Mouse (Mus musculus) macrophage (primary cell): Measurements from ENCODE around the gene 1600014C10Rik. TPM values are rescaled to one million over a fixed set of nuclear protein-coding genes. Genes with fewer than 3 reads are reported as not detected.

ENCODE experiments used
- H3K27ac ChIP-seq: fragments of 350-480 bp; formaldehyde crosslinking; 2 replicates; pipeline ENCODE4 v1.9.0; 2021
- H3K36me3 ChIP-seq: fragments of 350-480 bp; formaldehyde crosslinking; 2 replicates; pipeline ENCODE4 v1.9.0; 2021; ENCODE audit errors: inconsistent target
- H3K4me3 ChIP-seq: fragments of 350-480 bp; formaldehyde crosslinking; 2 replicates; pipeline ENCODE4 v1.9.0; 2021; ENCODE audit errors: inconsistent target
- H3K79me2 ChIP-seq: fragments of 350-480 bp; formaldehyde crosslinking; 2 replicates; pipeline ENCODE4 v1.9.0; 2021; ENCODE audit errors: inconsistent target
- WGBS: methylation state at CpG from one replicate; pipeline ENCODE4 v1.1.7; 2026; ENCODE audit warnings: inconsistent platforms; ENCODE audit not compliant: missing documents; 5-methylcytosine and 5-hydroxymethylcytosine counted together
- polyA plus RNA-seq: library from polyadenylated mRNA; stranded (reverse); fragments of 250-400 nt; gene quantifications from 3 replicates; pipeline ENCODE4 v1.2.4, GENCODE M21; 2018; ENCODE audit warnings: inconsistent platforms

Gene 1600014C10Rik
- polyA plus RNA-seq, 1 experiment from 2014 or later, result 17.5 TPM

DNA sequence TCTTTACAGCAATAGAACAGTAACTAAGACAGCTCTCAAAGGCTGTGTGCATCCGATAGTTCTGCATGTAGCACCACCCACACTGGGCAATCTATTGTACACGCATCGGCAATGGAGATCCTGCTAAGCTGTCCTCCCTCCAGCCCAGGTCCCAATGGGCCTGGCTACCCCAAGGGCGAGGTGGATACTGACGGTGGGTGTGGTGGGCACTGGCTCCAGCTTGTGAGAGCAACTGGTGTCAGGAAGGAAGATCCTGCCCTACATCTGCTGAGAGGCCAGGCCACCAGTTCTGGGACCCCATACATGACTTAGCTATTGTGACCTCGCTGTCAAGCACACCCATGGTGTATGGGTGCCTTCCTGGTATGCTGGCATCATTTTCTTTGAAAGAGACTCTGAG, 32.7 kb downstream of the 1600014C10Rik start:
- no peak overlapping the region for H3K27ac ChIP-seq
- 95% methylated on average over 6 of the region's 6 CpGs for WGBS
- no peak overlapping the region for H3K4me3 ChIP-seq
- H3K79me2 ChIP-seq, result no peaks in the 10 kb centered on the region
- H3K36me3 ChIP-seq, result no peaks in the 10 kb centered on the region

DNA sequence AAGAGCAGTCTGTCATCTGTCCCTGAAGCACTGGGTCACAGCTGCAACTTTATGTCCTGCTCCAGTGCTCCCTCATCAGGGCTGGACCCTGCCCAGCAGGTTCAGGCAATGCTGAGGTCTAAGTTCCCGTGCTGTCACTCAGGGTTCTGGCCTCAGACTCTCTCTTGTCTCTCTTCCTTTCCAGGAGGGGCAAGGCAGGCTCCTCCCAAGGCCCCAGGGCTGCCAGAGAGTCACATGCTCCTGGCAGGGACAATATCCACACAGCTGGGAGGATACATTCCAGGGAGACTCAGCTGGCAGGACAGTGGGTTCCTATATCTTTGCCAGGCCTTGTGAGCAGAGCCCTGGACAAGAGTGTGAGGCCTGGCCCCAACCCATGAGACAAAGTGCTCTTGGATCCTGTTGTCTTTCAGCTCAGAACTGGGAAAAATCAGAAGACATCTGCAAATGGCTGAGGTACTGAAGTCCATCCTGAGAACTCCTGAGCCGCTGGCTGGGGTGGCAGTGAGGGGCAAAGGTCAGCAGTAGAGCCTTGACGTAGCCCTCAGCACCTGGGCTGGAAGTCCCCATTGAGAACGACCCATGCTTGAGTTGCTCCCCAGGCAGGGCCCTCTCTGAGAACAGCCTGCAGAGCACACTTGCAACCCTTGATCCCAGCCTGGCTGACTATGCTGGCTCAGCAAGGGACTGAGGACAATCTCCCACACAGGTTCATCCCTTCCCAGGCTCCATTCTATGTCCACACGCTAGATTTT, 34.6 kb downstream of the 1600014C10Rik start:
- Histone ChIP-seq H3K4me3 (no peak overlapping the region), H3K36me3 (no peaks in the 10 kb centered on the region), H3K27ac (no peak overlapping the region), H3K79me2 (no peaks in the 10 kb centered on the region)
- WGBS, result 83% methylated on average over 5 of the region's 5 CpGs

DNA sequence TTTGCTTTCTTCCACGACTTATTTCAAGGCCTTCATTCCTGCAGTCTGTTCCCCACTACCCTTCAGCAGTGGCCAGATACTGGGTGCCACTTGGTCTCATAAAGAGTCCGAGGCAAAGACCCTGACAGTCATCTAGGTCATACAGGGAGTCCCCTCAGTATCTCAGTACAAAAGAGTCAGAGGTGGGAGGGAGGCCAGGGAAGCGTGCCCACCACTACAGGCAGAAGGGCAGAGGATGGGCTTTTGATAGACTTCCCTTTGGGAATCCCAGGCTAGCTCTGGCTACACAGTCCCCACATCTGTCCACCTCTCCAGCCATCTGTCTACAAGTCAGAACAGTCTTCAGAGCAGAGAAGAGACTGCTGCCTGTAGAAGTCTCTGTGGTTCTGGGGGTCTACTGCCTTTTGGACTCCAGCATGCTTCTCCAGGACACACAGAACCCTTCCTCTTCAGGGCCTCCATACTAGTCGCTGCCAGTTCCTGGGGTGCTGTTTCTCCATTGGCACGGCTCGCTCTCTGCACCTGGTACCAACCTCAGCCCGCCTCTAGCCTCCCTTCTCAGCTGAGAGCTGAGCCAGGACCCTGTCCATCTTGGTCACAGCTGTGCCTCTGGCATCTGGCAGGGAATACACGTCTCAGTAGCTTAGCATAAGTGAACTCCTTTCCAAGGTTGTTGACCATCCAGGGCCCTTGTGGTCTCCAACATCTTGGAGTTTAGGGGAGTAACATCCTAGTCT, 35.8 kb downstream of the 1600014C10Rik start:
- H3K4me3 ChIP-seq, result no peak overlapping the region
- H3K36me3 ChIP-seq, result no peaks in the 10 kb centered on the region
- no peaks in the 10 kb centered on the region for H3K79me2 ChIP-seq
- no peak overlapping the region for H3K27ac ChIP-seq
- WGBS, result 90% methylated on average over 8 of the region's 8 CpGs

DNA sequence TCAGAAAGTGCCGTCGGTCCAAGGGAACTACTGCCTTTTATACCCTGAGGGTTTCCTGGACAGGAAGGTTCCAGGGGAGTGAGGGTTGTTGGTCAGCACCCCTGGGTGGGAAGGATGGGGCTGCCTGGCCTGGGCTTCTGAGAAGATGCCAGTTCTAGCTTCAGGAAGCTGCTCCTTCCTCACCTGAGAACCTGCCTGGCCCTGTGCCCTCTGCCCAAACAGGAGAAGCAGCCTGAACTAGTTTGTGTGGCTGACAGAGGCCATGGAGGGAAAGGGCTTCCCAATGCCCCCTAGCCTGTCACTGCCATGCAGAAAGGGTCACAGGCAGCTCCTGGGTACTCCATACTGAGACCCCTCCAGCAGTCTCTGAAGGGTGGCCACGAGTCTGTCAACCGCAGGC, 36.5 kb downstream of the 1600014C10Rik start:
- WGBS, result 90% methylated on average over 4 of the region's 4 CpGs
- H3K36me3 ChIP-seq, result no peaks in the 10 kb centered on the region
- no peaks in the 10 kb centered on the region for H3K79me2 ChIP-seq
- H3K27ac ChIP-seq, result no peak overlapping the region
- no peak overlapping the region for H3K4me3 ChIP-seq

DNA sequence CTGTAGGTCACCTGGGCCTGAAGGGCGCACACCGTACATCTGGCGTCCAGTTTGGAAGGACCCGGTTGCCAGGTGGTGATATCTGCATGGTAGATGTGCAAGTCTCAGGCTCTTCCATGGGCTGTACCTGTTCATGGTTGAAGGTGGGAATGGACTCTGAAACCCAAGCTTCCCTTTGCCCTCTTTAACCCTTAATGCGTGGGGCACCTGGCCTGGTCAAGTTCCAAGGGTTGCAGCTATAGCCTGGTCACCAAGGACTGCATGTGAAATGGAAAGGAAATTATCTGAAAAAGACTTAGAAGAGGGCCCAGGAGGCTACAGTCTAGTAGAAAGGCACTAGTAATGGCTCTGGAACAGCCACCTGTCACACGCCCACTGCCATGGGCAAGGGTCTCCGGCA, 37.8 kb downstream of the 1600014C10Rik start:
- Histone ChIP-seq H3K4me3 (no peak overlapping the region), H3K79me2 (no peaks in the 10 kb centered on the region), H3K27ac (no peak overlapping the region), H3K36me3 (no peaks in the 10 kb centered on the region)
- 95% methylated on average over 7 of the region's 7 CpGs for WGBS

DNA sequence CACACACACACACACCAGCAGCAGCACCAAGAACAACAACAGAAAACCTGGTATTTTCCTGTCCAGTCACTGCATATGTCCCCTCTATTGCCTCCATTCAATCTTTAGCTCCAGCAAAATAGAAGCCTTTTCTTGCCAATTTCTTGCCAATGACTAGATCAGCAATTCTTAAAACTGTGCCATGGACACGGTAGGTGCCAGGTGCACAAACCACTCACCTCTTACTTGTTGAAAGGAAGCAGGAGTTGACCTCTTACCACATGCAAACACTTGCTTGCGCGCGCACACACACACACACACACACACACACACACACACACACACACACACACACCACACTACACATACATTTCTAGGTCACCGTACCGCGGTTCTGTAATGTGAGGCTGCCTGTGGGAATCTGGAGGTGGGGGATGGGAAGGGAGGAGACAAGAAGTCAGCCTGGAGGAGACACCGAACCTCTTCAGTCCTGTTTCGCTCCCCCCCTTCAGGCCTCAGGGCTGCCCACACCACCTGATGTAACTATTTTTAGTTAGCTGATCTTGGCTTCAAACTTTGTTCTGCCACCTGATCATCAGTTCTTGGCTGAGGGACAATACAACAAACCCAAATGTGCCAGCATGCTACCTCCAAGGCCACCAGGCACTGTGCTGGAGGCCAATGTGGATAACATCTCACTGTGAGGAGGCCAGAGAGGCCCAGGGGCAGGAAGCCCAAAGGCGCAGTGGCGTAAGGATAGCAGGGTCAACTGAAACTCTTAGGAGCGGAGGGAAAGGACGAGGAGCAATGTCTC, 41.8 kb downstream of the 1600014C10Rik start:
- Histone ChIP-seq H3K79me2 (no peaks in the 10 kb centered on the region; the same call in 1 of the 2 replicates), H3K27ac (no peak overlapping the region), H3K36me3 (no peaks in the 10 kb centered on the region), H3K4me3 (no peak overlapping the region)
- WGBS, result 90% methylated on average over 11 of the region's 13 CpGs

DNA sequence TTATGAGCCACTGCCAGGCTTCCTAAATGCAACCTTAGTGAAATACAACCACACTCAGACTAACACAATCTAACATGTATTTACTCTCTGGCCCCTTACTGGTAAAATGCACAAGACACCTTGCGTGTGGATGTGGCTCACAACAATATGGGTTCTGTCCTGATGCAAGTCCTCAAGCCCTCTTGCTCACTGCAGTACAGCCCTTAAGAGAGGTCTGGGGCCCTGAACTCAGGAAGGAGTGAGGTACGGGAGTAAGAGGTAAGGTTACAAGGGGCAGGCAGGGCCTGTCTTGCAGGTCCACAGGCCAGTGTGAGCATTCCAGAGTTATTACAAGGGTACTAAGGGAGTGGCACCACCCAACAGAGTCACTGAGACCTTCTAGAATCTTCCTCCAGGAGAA, 43.2 kb downstream of the 1600014C10Rik start:
- H3K27ac ChIP-seq, result no peak overlapping the region
- no peak overlapping the region for H3K4me3 ChIP-seq
- H3K36me3 ChIP-seq, result no peaks in the 10 kb centered on the region
- H3K79me2 ChIP-seq, result no peaks in the 10 kb centered on the region; the same call in 1 of the 2 replicates
- WGBS, result 96% methylated on average over 2 of the region's 2 CpGs

DNA sequence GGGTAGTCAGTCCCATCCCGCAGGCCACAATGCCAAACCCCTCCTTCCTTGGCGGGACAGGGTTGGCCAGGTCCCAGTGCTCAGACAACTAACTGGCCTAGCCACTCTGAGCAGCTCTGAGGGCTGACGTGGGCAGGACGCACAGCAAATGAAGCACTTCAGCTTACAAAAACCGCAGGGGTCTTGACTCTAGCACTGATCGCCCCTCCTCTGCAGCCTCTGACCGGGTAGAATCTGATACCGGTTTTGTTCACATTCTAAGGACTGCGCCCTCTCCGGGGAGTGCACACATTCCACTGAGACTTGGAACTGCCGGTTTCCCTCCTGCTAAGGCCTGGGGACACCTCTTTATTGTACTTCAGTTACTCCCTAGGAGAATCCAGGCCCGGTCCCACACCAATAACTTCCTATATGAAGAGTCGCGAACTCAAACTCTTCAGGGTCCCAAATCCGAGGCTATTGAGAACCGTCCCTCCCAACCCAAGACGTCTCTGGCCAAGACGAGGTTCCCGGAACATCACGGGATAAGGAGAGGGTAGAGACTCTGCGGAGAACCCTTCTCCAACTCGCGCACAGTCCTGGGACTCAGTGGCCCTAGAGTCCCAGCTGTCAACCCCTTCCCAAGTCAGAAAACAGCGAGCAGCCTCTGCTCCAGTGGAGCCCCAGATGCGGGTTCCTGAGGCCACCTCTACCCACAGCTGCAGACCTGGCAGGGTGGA, 44.3 kb downstream of the 1600014C10Rik start:
- Histone ChIP-seq H3K36me3 (no peaks in the 10 kb centered on the region), H3K27ac (no peak overlapping the region)
- 2% methylated on average over 25 of the region's 25 CpGs for WGBS

DNA sequence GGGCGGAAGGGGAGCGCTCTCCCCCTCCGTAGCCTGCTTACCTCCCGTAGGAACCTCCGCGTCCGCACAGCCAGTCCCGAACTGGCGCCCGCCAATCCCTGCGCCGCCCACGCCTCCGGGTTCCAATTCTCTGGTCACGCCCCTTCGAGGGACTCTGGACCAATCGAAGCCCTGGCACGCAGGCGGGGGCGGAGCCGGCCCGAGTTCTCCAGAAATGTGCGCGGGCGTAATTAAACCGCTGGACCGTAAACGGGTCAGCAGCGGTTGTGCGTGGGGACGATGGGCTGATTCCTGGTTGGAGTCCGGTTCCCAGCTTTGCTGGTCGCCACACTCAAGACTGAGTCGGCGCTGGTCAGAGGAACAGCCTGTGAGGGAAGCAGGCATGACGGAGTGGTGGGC, 44.9 kb downstream of the 1600014C10Rik start, which contains the start of gene Plekhf1:
Gene Plekhf1 (minus strand): TSS at position 117 of the 399 bp plus-strand sequence.
- 1% methylated on average over 36 of the region's 36 CpGs for WGBS
- H3K4me3 ChIP-seq, result peak within 1 kb of the TSS; percentile 78

More for the DNA sequence above, 44.3 kb downstream of the 1600014C10Rik start:
- no peaks in the 10 kb centered on the region; the same call in 1 of the 2 replicates for H3K79me2 ChIP-seq
- H3K4me3 ChIP-seq, result peak overlapping the region; percentile 78

DNA sequence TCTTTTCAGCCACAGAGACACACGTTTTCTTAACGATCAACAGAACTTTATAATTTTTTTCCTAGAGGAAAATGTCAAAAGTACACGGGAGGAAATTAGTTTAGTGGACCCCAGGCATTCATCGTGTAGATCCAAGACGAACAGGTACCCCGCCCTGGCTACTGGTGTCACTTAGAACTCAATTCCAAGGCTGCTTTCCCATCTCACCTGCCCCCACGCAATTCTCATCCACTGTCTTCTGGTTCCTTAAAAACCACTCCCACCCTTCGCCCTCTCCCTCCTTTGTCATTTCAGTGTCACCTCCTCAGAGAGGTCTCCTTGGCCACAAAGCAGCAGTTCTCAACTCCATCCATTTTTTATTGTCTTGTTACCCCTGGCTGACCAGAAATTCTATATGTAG, 45.3 kb downstream of the 1600014C10Rik start:
- Histone ChIP-seq H3K36me3 (no peaks in the 10 kb centered on the region), H3K79me2 (no peaks in the 10 kb centered on the region; the same call in 1 of the 2 replicates), H3K4me3 (peak overlapping the region; percentile 78; the same call in 1 of the 2 replicates), H3K27ac (no peak overlapping the region)
- WGBS, result 43% methylated on average over 8 of the region's 8 CpGs

More for the DNA sequence above, 44.9 kb downstream of the 1600014C10Rik start, which contains the start of gene Plekhf1:
- Histone ChIP-seq H3K36me3 (no peaks in the 10 kb centered on the region), H3K27ac (no peak within 1 kb of the TSS), H3K79me2 (no peaks in the 10 kb centered on the region; the same call in 1 of the 2 replicates)

DNA sequence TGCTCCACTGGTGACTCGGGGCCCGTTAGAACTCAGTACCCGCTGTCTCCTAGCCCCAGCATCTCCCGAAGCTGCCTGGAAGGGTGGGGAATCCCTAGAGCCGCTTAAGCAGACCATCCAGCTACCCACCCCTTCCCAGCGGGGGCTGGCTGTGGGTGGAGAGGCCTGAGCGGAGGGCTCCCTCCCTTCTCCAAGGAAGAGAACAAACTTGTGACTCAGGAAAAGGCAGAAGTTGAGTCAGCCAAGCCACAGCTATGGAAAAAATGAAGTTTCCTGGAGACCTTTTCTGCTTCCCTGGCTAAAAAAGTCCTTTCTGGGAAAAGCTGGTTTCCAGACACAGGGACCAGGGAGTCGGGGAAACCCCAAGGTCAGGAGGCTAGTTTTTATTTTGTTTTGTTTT, 47.3 kb downstream of the 1600014C10Rik start:
- Histone ChIP-seq H3K79me2 (no peaks in the 10 kb centered on the region; the same call in 1 of the 2 replicates), H3K27ac (no peak overlapping the region), H3K36me3 (no peaks in the 10 kb centered on the region), H3K4me3 (no peak overlapping the region)
- WGBS, result 38% methylated on average over 8 of the region's 8 CpGs

DNA sequence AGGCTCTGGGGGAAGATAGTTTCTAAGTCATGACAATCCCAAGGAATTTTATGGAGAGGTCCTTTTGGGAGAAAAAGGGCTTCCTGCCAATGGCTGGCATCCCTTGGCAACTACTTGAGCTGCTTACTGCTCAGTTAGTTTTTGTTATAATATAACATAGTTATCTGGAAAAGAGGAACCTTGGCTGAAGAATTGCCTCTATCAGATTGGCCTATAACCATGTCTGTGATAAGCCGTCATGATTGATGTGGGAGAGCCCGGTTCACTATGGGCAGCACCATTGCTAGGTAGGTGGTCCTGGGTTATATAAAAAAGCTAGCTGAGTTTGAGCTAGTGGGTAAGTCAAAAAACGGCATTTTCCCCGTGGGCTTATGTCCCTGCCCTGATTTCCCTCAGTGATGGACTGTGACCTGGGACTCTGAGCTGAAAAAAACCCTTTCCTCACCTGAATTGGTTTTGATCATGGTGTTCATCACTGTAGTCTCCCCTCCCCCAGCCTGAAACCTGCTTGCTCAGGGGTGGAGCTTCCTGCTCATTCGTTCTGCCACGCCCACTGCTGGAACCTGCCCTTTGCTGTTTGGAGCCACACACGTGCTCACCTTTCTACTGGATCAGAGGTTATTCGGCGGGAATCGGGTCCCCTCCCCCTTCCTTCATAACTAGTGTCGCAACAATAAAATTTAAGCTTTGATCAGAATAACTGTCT, 53.5 kb downstream of the 1600014C10Rik start:
- Histone ChIP-seq H3K27ac (no peak overlapping the region), H3K4me3 (no peak overlapping the region), H3K79me2 (no peaks in the 10 kb centered on the region), H3K36me3 (no peaks in the 10 kb centered on the region)
- WGBS, result 43% methylated on average over 8 of the region's 11 CpGs

DNA sequence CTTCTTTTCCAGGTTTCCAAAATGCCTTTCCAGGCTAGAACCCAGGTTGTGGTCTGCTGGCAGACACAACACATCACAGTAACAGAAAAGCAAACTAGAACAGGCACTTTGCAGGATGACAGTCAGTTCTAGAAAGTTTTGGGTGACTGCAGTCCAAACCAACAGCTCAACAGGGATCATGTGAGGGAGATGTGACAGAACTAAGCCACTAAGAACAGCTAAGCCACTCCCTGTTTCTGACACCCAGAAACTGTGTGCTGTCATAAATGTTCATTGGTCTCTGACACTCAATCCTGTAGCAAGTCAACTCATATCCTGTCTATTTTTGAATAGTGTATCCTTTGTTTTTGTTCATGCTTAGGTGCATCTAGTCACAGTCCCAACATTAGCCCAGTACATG, 54.1 kb downstream of the 1600014C10Rik start:
- no peaks in the 10 kb centered on the region for H3K79me2 ChIP-seq
- H3K4me3 ChIP-seq, result no peak overlapping the region
- no peaks in the 10 kb centered on the region for H3K36me3 ChIP-seq
- H3K27ac ChIP-seq, result no peak overlapping the region
